Mouse (Mus musculus) C2C12 (cell line): Measurements from ENCODE around the gene Rho. TPM values are rescaled to one million over a fixed set of nuclear protein-coding genes. Genes with fewer than 3 reads are reported as not detected.

Experiments
- H3K27me3 ChIP-seq: one replicate; pipeline ENCODE4 v1.6.1; 2011; ENCODE audit not compliant: control insufficient read depth, insufficient read depth, insufficient read length
- H3K36me3 ChIP-seq: one replicate; pipeline ENCODE4 v1.6.1; 2011; ENCODE audit not compliant: control insufficient read depth, insufficient read depth
- H3K4me3 ChIP-seq: one replicate; pipeline ENCODE4 v1.5.1; 2011; ENCODE audit warnings: mild to moderate bottlenecking, control low read depth; ENCODE audit not compliant: poor library complexity, insufficient read depth, severe bottlenecking
- H3K79me2 ChIP-seq: one replicate; pipeline ENCODE4 v1.6.1; 2011; ENCODE audit not compliant: control insufficient read depth, insufficient read depth
- H3K79me3 ChIP-seq: one replicate; pipeline ENCODE4 v1.6.1; 2011; ENCODE audit warnings: low read depth, control low read depth
- H3ac ChIP-seq: one replicate; pipeline ENCODE3; 2011; ENCODE audit warnings: low read depth; ENCODE audit not compliant: control insufficient read depth, insufficient read length
- CEBPB ChIP-seq: IDR thresholded peaks from one replicate; pipeline ENCODE4 v1.6.1; 2011; ENCODE audit warnings: low read depth, mild to moderate bottlenecking, control low read depth, moderate library complexity
- CTCF ChIP-seq: IDR thresholded peaks from one replicate; pipeline ENCODE4 v1.5.1; 2011; ENCODE audit not compliant: control insufficient read depth, insufficient read depth, insufficient read length
- FOSL1 ChIP-seq: IDR thresholded peaks from one replicate; pipeline ENCODE4 v1.8.0; 2011; ENCODE audit warnings: mild to moderate bottlenecking, low read length; ENCODE audit not compliant: poor library complexity, insufficient read depth, severe bottlenecking
- MAX ChIP-seq: IDR thresholded peaks from one replicate; pipeline ENCODE4 v1.6.1; 2011; ENCODE audit warnings: mild to moderate bottlenecking, control low read depth
- MYOD1 ChIP-seq: IDR thresholded peaks from one replicate; pipeline ENCODE4 v1.6.1; 2011; ENCODE audit warnings: low read depth; ENCODE audit not compliant: control insufficient read depth, insufficient read length
- MYOG ChIP-seq: IDR thresholded peaks from one replicate; pipeline ENCODE4 v1.6.1; 2011; ENCODE audit not compliant: control insufficient read depth, insufficient read length; ENCODE audit errors: extremely low read depth
- USF1 ChIP-seq: IDR thresholded peaks from one replicate; pipeline ENCODE4 v1.6.1; 2011; ENCODE audit warnings: low read depth, mild to moderate bottlenecking, control low read depth, moderate library complexity
- polyA plus RNA-seq: library from polyadenylated mRNA; unstranded; fragments of >200 nt; fragmentation: generic; extraction: Trizol; gene quantifications from one replicate; pipeline ENCODE4 v1.2.1, GENCODE M21; 2012; ENCODE audit warnings: missing spikeins

Gene Rho
- polyA plus RNA-seq, 1 experiment: 0.01 TPM

- no peaks in the 10 kb centered on the region for H3K79me2 ChIP-seq
- H3K4me3 ChIP-seq: no peak overlapping the region
- no peaks in the 10 kb centered on the region for H3K27me3 ChIP-seq
- TF ChIP-seq CTCF (no peak), CEBPB (no peak)
- no peaks in the 10 kb centered on the region for H3K36me3 ChIP-seq
- H3ac ChIP-seq: no peak overlapping the region
- H3K79me3 ChIP-seq: no peaks in the 10 kb centered on the region
These were observed 4.0 kb upstream of the Rho start for GRCm38 (mm10) chr6:115927292-115928242.

GRCm38 (mm10) chr6:115930018-115930417 is 1.5 kb upstream of the Rho start:
- Histone ChIP-seq H3K79me2 (no peaks in the 10 kb centered on the region), H3ac (no peak overlapping the region)

GRCm38 (mm10) chr6:115932391-115932790 is 843 bp downstream of the Rho start:
- no peaks in the 10 kb centered on the region for H3K27me3 ChIP-seq
- H3K79me2 ChIP-seq: no peaks in the 10 kb centered on the region
- H3ac ChIP-seq: no peak overlapping the region
- no peaks in the 10 kb centered on the region for H3K79me3 ChIP-seq
- no peaks in the 10 kb centered on the region for H3K36me3 ChIP-seq
- no peak overlapping the region for H3K4me3 ChIP-seq
- TF ChIP-seq USF1 (no peak), MYOG (no peak), MAX (no peak), FOSL1 (no peak), CEBPB (no peak), MYOD1 (no peak), CTCF (no peak)

More at GRCm38 (mm10) chr6:115930018-115930417, 1.5 kb upstream of the Rho start:
- H3K36me3 ChIP-seq: no peaks in the 10 kb centered on the region
- TF ChIP-seq CEBPB (no peak), MAX (no peak), USF1 (no peak)
- H3K79me3 ChIP-seq: no peaks in the 10 kb centered on the region
- no peaks in the 10 kb centered on the region for H3K27me3 ChIP-seq
- H3K4me3 ChIP-seq: no peak overlapping the region

- Histone ChIP-seq H3ac (no peak overlapping the region), H3K27me3 (no peaks in the 10 kb centered on the region), H3K79me3 (no peaks in the 10 kb centered on the region), H3K79me2 (no peaks in the 10 kb centered on the region), H3K36me3 (no peaks in the 10 kb centered on the region), H3K4me3 (no peak overlapping the region)
- no peak for TF ChIP-seq USF1
- TF ChIP-seq CTCF: no peak
- no peak for TF ChIP-seq MAX
- TF ChIP-seq FOSL1: no peak
These were observed 4.0 kb downstream of the Rho start for GRCm38 (mm10) chr6:115935544-115935943.

- H3K79me3 ChIP-seq: no peaks in the 10 kb centered on the region
- no peak overlapping the region for H3K4me3 ChIP-seq
- no peaks in the 10 kb centered on the region for H3K27me3 ChIP-seq
- TF ChIP-seq CTCF: no peak
- TF ChIP-seq MAX: no peak
- TF ChIP-seq MYOD1: no peak
- TF ChIP-seq FOSL1: no peak
- no peak for TF ChIP-seq CEBPB
- no peak for TF ChIP-seq USF1
- TF ChIP-seq MYOG: no peak
- H3K36me3 ChIP-seq: no peaks in the 10 kb centered on the region
- no peak overlapping the region for H3ac ChIP-seq
- H3K79me2 ChIP-seq: no peaks in the 10 kb centered on the region
These were observed 6.5 kb downstream of the Rho start for GRCm38 (mm10) chr6:115938011-115938410.

- H3K79me3 ChIP-seq: no peaks in the 10 kb centered on the region
- no peak for TF ChIP-seq MYOD1
- no peak for TF ChIP-seq CEBPB
- H3K4me3 ChIP-seq: no peak overlapping the region
- H3K79me2 ChIP-seq: no peaks in the 10 kb centered on the region
- no peaks in the 10 kb centered on the region for H3K36me3 ChIP-seq
- H3K27me3 ChIP-seq: no peaks in the 10 kb centered on the region
- H3ac ChIP-seq: no peak overlapping the region
These were observed 7.2 kb downstream of the Rho start for GRCm38 (mm10) chr6:115938798-115939197.
